Mouse (Mus musculus): ENCODE data around the gene Rtl4.

DNA sequence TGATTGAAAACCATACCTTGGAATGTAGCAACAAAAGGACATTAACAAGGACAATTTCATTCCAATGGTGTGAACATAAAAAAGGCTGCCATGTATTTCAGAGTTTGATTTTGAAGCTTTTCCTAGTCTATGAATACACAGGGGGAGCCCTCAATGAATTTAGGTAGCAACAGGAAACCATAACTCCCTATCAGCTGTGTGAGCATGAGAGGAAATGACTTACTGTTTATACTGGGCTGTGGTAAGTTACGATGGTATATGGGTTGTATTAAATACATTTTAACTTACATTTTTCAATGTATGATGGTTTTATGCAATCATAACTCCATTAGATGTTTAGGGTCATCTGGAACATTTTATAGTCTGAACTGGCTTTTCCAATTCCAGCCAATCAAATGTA is 27.6 kb downstream of the Rtl4 start:
- TF ChIP-seq CTCF (IDR thresholded peaks at IDR 0.05; ENCODE audit: insufficient read depth, low read depth, low read length), result no peak
- TF ChIP-seq POLR2A (IDR thresholded peaks at IDR 0.05; ENCODE audit: insufficient read depth, low read depth, low read length), result no peak
